Mouse (Mus musculus): Measurements from ENCODE around the gene Mthfsl. TPM values are rescaled to one million over a fixed set of nuclear protein-coding genes. Genes with fewer than 3 reads are reported as not detected.
"Not testable (repeated sequence)": the region's sequence is repeated elsewhere in the genome, so short reads cannot be mapped to it uniquely, and the experiment has no call there.

Mthfsl gene
- polyA plus RNA-seq, 1 experiment: 49.3 TPM

GRCm38 (mm10) chr9:88706700-88707099 lies 13.4 kb downstream of the Mthfsl start:
- WGBS: 63% methylated on average over 4 of the region's 4 CpGs
- DNase-seq: no peak
- Histone ChIP-seq H3K27ac (ENCODE audit: insufficient read depth, low read depth, low read length) (no peak overlapping the region), H3K4me1 (ENCODE audit: control insufficient read depth, insufficient read depth, low read length) (no peaks in the 10 kb centered on the region; the same call in 1 of the 2 replicates), H3K36me3 (ENCODE audit: control insufficient read depth, insufficient read depth, low read length) (no peaks in the 10 kb centered on the region), H3K4me3 (ENCODE audit: insufficient read depth, low read depth, low read length) (no peak overlapping the region), H3K27me3 (replicated peaks; ENCODE audit: control insufficient read depth, insufficient read depth, low read length) (no peaks in the 10 kb centered on the region)
- TF ChIP-seq CTCF (conservative IDR thresholded peaks at IDR 0.05; ENCODE audit: insufficient read depth, insufficient read length, low read depth, low read length): no peak
- TF ChIP-seq POLR2A (IDR thresholded peaks at IDR 0.05; ENCODE audit: low read depth, low read length): no peak

DNA sequence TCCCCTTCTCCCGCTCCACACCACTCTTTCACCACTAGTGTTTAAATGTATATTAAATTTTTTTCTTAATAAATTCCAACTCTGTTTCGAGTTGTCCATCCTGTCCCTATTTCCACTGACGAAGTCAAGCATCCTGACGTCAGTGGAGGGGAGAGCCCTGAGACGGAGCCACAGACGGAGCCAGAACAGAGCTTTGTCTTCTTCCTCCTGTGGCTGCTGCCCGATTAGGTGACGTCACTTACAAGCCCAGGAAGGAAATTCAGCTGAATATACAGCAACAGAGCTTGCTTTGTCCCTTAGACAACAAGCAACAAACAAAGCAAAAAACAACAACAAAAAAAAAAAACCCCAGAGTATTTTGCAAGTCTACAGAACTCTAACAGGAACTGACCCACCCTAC lies 14.9 kb downstream of the Mthfsl start:
- not testable (repeated sequence) for DNase-seq; H3K36me3 ChIP-seq (ENCODE audit: control insufficient read depth, insufficient read depth, low read length); H3K27me3 ChIP-seq (replicated peaks; ENCODE audit: control insufficient read depth, insufficient read depth, low read length); H3K4me3 ChIP-seq (ENCODE audit: insufficient read depth, low read depth, low read length); H3K4me1 ChIP-seq (ENCODE audit: control insufficient read depth, insufficient read depth, low read length); H3K27ac ChIP-seq (ENCODE audit: insufficient read depth, low read depth, low read length)
- WGBS: 75% methylated on average over 8 of the region's 8 CpGs

DNA sequence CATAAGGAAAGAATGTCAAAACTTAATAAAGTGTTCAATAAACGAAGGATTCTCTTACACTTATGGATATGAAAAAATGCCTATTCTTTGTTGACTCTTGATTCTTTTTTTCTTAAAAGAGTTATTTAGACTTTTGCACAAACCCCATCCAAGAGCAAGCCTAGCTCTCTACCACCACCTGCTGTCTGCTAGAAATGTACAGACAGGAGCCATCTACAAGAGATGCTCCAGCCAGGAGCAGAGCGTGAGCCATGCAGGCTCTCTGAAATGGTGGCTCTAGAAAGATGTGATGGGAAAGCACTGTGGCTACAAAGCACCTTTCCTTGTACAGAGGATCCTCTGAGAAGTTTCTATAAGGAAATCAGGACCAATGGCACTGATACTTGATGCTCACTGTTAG lies 21.4 kb downstream of the Mthfsl start:
- not testable (repeated sequence) for H3K4me1 ChIP-seq (ENCODE audit: control insufficient read depth, insufficient read depth, low read length); H3K36me3 ChIP-seq (ENCODE audit: control insufficient read depth, insufficient read depth, low read length); H3K27ac ChIP-seq (ENCODE audit: insufficient read depth, low read depth, low read length); H3K27me3 ChIP-seq (replicated peaks; ENCODE audit: control insufficient read depth, insufficient read depth, low read length); DNase-seq; H3K4me3 ChIP-seq (ENCODE audit: insufficient read depth, low read depth, low read length)
- 70% methylated on average over 1 of the region's 2 CpGs for WGBS

DNA sequence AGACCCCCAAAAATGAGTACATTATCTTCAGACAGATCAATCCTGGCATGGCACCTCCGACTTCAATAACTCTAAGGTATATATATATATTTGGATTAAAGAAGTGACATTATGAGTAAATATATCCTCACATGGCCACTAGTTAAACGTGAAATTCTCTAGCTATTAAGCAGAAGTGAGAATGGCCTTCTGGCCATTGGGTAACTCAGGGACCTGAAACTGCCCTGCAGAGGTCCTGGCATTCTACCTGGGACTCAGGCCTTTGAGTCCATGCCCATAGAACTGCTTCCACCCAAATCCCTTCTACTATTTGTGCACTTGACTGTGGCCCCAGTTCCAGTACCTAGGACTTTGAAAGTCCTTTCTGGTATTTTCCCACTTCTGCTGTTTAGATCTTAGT lies 28.8 kb downstream of the Mthfsl start:
- H3K4me1 ChIP-seq (ENCODE audit: control insufficient read depth, insufficient read depth, low read length); H3K27ac ChIP-seq (ENCODE audit: insufficient read depth, low read depth, low read length); H3K4me3 ChIP-seq (ENCODE audit: insufficient read depth, low read depth, low read length); H3K36me3 ChIP-seq (ENCODE audit: control insufficient read depth, insufficient read depth, low read length); DNase-seq; H3K27me3 ChIP-seq (replicated peaks; ENCODE audit: control insufficient read depth, insufficient read depth, low read length): not testable (repeated sequence)
- WGBS: 84% methylated on average over 2 of the region's 2 CpGs

- not testable (repeated sequence) for H3K36me3 ChIP-seq (ENCODE audit: control insufficient read depth, insufficient read depth, low read length); H3K27me3 ChIP-seq (replicated peaks; ENCODE audit: control insufficient read depth, insufficient read depth, low read length); H3K4me3 ChIP-seq (ENCODE audit: insufficient read depth, low read depth, low read length); H3K27ac ChIP-seq (ENCODE audit: insufficient read depth, low read depth, low read length); H3K4me1 ChIP-seq (ENCODE audit: control insufficient read depth, insufficient read depth, low read length); DNase-seq
- 77% methylated on average over 3 of the region's 3 CpGs for WGBS
Observed at GRCm38 (mm10) chr9:88689451-88689850, 30.6 kb downstream of the Mthfsl start.

GRCm38 (mm10) chr9:88686719-88687118 lies 33.4 kb downstream of the Mthfsl start:
- 91% methylated on average over 1 of the region's 1 CpGs for WGBS
- not testable (repeated sequence) for H3K36me3 ChIP-seq (ENCODE audit: control insufficient read depth, insufficient read depth, low read length); H3K27ac ChIP-seq (ENCODE audit: insufficient read depth, low read depth, low read length); DNase-seq; H3K4me3 ChIP-seq (ENCODE audit: insufficient read depth, low read depth, low read length); H3K27me3 ChIP-seq (replicated peaks; ENCODE audit: control insufficient read depth, insufficient read depth, low read length); H3K4me1 ChIP-seq (ENCODE audit: control insufficient read depth, insufficient read depth, low read length)

DNA sequence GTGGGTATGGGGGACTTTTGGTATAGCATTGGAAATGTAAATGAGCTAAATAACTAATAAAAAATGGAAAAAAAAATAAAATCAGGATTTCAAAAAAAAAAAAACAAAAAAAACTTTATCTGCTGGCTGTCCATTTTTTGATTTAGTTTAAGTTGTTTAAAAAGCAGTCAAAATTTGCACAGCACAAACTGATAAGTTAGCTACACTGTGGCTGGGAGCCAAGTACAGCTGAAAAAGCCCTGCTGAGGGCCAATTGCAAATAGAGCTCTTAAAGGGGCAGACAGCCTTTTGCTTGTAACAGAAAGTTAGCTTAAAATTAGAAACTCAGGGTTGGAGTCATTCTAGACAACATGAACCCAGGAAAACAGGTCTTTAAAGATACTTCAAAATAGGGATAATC lies 61.8 kb downstream of the Mthfsl start:
- H3K4me1 ChIP-seq (ENCODE audit: control insufficient read depth, insufficient read depth, low read length); H3K27me3 ChIP-seq (replicated peaks; ENCODE audit: control insufficient read depth, insufficient read depth, low read length); H3K27ac ChIP-seq (ENCODE audit: insufficient read depth, low read depth, low read length); H3K4me3 ChIP-seq (ENCODE audit: insufficient read depth, low read depth, low read length); H3K36me3 ChIP-seq (ENCODE audit: control insufficient read depth, insufficient read depth, low read length); DNase-seq: not testable (repeated sequence)

DNA sequence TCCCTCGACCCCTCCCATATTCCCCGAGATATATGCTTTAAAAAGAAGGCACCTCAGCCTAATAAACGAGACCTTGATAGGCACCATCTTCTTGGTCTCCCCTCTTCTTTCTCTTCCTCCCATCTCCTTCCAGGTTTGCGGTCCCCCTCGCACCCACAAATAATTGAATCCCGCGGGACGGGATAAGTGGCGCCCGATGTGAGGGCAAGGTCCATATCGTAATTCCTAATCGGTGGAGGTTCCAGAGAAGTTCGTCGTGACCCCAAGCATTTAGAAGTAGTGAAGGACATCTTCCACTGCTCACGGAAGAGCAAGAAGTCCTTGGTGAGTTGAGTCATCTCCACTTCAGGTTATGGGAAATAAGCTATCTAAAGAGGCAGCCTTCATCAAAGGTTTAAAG lies 69.4 kb downstream of the Mthfsl start:
- WGBS: 98% methylated on average over 12 of the region's 15 CpGs
- H3K27ac ChIP-seq (ENCODE audit: insufficient read depth, low read depth, low read length); H3K4me3 ChIP-seq (ENCODE audit: insufficient read depth, low read depth, low read length); H3K36me3 ChIP-seq (ENCODE audit: control insufficient read depth, insufficient read depth, low read length); H3K4me1 ChIP-seq (ENCODE audit: control insufficient read depth, insufficient read depth, low read length); DNase-seq; H3K27me3 ChIP-seq (replicated peaks; ENCODE audit: control insufficient read depth, insufficient read depth, low read length): not testable (repeated sequence)

Other genes starting within 250 kb of the Mthfsl start
- 3.1 and 7.2 TPM in 2 replicates for gene Syncrip, start 237.7 kb downstream of the Mthfsl start, polyA plus RNA-seq (2012; rRNA removed)
- gene Zfp949, start 172.3 kb downstream of the Mthfsl start, polyA plus RNA-seq (2012; rRNA removed): 3.4 and 4.4 TPM in 2 replicates
- gene Trim43a, start 139.4 kb downstream of the Mthfsl start, polyA plus RNA-seq (2012; rRNA removed): not detected in 2 replicates
- gene Bcl2a1d, start 11.6 kb upstream of the Mthfsl start, polyA plus RNA-seq (2012; rRNA removed): 0.86 and 2.5 TPM in 2 replicates
- gene Trim43c, start 118.9 kb upstream of the Mthfsl start, polyA plus RNA-seq (2012; rRNA removed): not detected in 2 replicates
- 0.94 and 1.1 TPM in 2 replicates for gene Bcl2a1a, start 236.6 kb upstream of the Mthfsl start, polyA plus RNA-seq (2012; rRNA removed)

Data from kidney, adult 2 months (tissue).